Mouse (Mus musculus): Measurements from ENCODE around the gene Kcnab1.

- TF ChIP-seq CTCF (IDR thresholded peaks at IDR 0.05; ENCODE audit: insufficient read depth, low read length) (no peak), POLR2A (IDR thresholded peaks at IDR 0.05; ENCODE audit: borderline replicate concordance, extremely low read depth, low read depth, low read length) (no peak)
These were observed 174.2 kb downstream of the Kcnab1 start for GRCm38 (mm10) chr3:65283366-65283765.

All from lung, adult 2 months (tissue).